Mouse (Mus musculus) kidney, adult 11 months (tissue): ENCODE data around the gene Calhm4.
"Not testable (repeated sequence)": the region's sequence is repeated elsewhere in the genome, so short reads cannot be mapped to it uniquely, and the experiment has no call there.

Experiments used
- DNase-seq: peaks from one replicate; pipeline ENCODE4 v3.0.0; 2022

Gene Calhm4

DNA sequence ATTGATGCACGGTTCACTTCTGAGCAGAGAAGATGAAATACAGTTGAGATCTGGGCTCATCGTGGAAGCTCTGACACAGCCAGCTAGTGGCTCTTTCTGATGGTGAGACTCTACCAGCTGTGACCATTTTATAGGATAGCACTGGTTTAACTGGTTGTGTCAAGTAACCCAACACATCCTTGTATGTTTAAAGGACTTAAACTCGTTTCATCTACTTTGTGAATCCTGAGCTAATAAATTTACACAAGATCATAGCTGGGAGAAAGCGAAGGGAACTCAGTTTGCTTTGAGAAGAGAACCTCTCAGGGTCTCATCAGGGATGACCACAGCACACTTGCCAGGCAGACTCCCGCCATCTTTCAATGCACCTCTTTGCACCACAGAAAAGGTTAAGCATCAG, at the start of gene Calhm4:
Gene Calhm4, minus strand, starts transcription at position 101 of the 400 bp plus-strand sequence.
- DNase-seq = no peak

GRCm38 (mm10) chr10:34091888-34092287, 47.8 kb upstream of the Calhm4 start:
- DNase-seq = no peak

- DNase-seq = no peak
These were observed 46.4 kb upstream of the Calhm4 start for GRCm38 (mm10) chr10:34090481-34090880.

GRCm38 (mm10) chr10:34089517-34089916, 45.4 kb upstream of the Calhm4 start:
- no peak for DNase-seq

- DNase-seq = no peak
These were observed 44.4 kb upstream of the Calhm4 start for GRCm38 (mm10) chr10:34088515-34088914.

DNA sequence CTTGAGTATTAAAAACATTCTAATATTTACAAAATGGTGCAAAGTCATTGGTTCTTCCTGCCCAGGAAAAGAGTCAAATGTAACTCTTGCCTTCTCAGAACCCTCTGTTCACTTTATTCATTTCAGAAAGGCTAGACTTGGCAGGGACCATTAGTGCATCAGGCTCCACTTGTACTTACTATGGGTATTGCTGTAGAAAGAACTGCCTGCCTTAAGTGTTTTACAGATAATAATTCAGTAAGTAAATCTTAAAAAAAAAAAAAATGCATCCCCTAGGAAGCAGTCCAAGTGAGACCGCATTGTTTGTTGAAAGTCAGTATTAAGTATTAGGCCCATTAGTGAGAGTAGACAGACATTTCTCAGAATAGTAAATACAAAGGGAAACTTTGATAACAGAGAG, 42.4 kb upstream of the Calhm4 start:
- no peak for DNase-seq

- no peak for DNase-seq
These were observed 30.6 kb upstream of the Calhm4 start for GRCm38 (mm10) chr10:34074522-34075200.

DNA sequence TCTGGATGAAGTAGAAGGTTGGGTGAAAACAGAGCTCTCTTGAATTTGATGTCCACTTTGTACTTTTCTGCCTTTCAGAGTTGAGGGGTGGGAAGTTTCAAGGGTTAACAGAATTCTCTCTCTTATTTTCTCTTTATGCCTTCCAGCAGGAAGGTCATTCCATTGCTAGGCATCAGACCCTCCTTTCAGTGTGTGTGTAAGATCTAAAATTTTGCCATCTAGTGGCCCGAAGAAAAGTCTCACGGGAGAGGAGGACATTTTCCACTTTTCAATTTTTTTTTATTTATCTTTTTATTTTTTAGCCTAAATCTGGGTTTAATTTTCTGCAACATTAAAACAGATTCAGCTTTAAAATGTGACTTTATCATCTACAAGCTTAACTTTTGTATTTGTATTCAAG, 27.5 kb upstream of the Calhm4 start:
- DNase-seq = no peak

GRCm38 (mm10) chr10:34070999-34071492, 26.9 kb upstream of the Calhm4 start:
- DNase-seq = no peak

- no peak for DNase-seq
These were observed 25.5 kb upstream of the Calhm4 start for GRCm38 (mm10) chr10:34069606-34070005.

GRCm38 (mm10) chr10:34066591-34066990, 22.5 kb upstream of the Calhm4 start:
- no peak for DNase-seq

DNA sequence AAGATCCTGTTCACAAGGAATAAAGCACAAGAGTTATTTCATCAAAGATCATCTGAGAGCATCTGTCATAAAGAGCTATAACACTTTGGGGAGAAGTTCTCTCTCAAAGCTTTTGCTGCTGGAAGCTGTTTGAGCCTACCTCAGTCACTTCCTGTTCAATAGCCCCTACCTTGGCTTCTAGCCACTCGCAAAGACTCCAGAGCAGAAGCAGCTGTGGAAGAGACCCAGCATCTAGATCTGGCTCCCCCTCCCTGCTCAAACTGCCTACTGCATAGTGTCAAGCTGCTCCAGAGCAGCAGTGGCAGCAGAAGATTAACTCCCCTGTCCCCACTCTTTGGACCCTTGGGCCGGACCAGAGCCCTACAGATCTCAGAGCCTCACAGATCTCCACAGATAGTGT, 9.9 kb upstream of the Calhm4 start:
- DNase-seq = no peak

GRCm38 (mm10) chr10:34037401-34037800, 6.7 kb downstream of the Calhm4 start, which contains the start of gene Trappc3l:
Gene Trappc3l (plus strand): TSS chr10:34037597.
- DNase-seq = no peak

GRCm38 (mm10) chr10:34036587-34036986, 7.5 kb downstream of the Calhm4 start:
- DNase-seq = no peak

DNA sequence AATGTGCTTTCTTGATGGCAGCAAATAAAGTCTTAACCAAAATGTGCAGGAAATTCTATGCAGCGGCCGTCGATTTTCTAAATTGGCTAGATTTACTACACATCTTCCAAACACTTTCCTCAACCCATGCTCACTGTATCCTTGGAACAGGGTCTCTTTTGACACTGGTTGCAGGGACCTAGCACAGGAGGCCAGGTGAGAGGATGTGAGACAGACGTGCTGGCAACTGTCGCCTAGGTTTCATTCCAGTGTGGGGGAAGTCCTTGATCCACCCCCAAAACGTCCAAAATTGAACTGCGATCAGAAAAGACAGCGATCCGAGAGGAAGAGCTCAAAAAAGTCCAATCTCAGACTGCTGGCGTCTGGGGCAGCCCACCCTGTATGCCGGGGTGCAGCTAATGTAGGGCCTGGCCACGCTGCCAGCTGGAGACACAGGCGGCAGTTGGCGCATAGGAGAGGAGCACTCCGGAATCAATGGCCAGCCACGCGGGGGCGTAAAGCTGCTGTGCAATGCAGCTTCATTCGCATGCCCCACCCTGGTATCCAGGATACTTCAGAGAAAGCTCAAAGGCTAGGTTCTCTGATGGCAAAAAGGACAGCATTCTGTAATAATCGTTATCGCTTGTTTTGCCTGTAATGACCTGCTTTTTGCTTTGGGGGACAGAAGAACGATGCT, 10.3 kb downstream of the Calhm4 start:
- peak; percentile 36 for DNase-seq

GRCm38 (mm10) chr10:34030322-34030721, 13.8 kb downstream of the Calhm4 start:
- DNase-seq = no peak

DNA sequence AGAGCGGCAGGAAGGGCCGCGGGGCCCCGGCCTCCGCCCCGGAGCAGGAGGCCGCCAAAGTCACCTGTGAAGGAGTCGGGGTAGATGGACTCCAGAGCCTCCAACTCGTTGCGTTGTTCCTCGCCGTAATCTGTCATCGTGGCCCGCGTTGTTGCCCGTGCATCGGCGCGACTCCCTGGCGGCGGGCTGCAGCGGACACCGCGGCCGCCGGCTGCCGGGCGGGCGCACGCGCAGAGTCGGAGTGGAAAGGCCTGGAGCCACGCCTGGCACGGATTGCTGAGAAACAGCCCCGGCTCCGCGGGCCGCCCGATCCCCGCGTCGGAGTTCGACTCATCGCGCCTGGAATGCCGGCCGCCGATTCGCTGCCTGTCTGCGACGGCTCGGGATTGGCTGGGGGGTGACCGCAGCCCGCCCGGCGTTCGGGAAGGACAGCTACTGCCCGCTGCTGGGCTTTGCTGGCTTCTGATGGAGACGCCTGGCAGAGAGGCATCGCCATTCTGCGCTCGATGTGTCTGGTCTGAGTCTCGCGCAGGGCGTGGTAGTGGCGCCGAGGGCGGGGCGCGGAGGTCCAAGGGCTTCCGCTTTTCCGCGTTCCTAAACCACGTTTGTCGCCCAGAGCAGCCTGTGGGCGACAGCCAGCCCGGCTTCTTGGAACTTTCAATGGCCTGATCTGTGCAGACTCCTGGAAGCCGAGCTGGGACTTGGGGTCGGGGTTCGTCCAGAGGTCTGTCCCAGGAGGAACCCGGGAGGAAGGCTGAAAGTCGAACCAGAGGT, 24.6 kb downstream of the Calhm4 start, which contains the start of gene Rwdd1:
Gene Rwdd1, minus strand, starts transcription at position 323 of the 774 bp plus-strand sequence.
- DNase-seq = peak; percentile 99

- no peak for DNase-seq
These were observed 25.3 kb downstream of the Calhm4 start for GRCm38 (mm10) chr10:34018746-34019301.

DNA sequence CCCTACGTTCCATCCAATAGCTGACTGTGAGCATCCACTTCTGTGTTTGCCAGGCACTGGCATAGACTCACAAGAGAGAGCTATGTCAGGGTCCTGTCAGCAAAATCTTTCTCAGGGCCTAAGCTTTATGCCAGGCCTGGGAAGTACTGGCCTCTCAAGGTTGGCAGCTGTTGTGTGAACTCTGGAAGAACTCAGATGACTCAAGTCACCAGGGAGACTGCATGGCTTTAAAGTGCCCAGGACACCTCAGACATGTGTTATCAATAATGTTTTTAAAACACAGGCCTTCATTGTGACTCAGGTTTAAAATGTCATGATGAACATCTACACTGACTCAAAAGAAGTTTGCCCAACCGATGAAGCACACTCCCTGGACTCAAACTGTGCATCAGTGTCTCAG, 30.9 kb downstream of the Calhm4 start:
- DNase-seq = no peak

GRCm38 (mm10) chr10:34012581-34012980, 31.5 kb downstream of the Calhm4 start:
- no peak for DNase-seq

- DNase-seq = no peak
These were observed 45.7 kb downstream of the Calhm4 start for GRCm38 (mm10) chr10:33998397-33998796.

DNA sequence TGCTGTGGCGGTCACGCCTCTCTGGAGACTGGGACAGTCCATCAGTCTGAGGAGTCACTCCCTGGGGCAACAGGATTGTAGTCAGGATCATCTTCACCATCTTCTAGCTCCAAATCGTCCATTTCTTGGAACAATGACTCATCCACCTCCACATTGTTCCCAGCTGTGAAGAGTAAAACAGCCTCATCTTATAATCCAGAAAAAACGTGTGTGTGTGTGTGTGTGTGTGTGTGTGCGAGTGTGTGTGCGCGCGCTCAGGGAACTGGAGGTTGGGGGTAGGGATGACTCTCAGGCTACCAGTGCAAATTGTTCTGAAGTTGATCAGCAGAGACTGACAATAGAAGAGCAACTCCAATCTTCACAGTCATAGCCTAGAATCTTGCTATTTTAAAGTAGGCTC, 47.4 kb downstream of the Calhm4 start:
- DNase-seq = not testable (repeated sequence)
